Mouse (Mus musculus): ENCODE results near the gene Myo6. TPM values are rescaled to one million over a fixed set of nuclear protein-coding genes. Genes with fewer than 3 reads are reported as not detected.

The Myo6 gene
- polyA plus RNA-seq, 1 experiment = 15.5 TPM

- Histone ChIP-seq H3K27ac (ENCODE audit: insufficient read depth, low read length) (no peak overlapping the region), H3K4me3 (ENCODE audit: insufficient read depth, low read length) (no peak overlapping the region), H3K4me1 (ENCODE audit: control insufficient read depth, insufficient read depth, low read length) (no peaks in the 10 kb centered on the region)
- TF ChIP-seq POLR2A (IDR thresholded peaks at IDR 0.05; ENCODE audit: low read depth, low read length) (no peak), CTCF (IDR thresholded peaks at IDR 0.05; ENCODE audit: borderline replicate concordance, insufficient read depth, low read length) (no peak)
Measured at GRCm38 (mm10) chr9:80197233-80197632, 32.4 kb downstream of the Myo6 start.

DNA sequence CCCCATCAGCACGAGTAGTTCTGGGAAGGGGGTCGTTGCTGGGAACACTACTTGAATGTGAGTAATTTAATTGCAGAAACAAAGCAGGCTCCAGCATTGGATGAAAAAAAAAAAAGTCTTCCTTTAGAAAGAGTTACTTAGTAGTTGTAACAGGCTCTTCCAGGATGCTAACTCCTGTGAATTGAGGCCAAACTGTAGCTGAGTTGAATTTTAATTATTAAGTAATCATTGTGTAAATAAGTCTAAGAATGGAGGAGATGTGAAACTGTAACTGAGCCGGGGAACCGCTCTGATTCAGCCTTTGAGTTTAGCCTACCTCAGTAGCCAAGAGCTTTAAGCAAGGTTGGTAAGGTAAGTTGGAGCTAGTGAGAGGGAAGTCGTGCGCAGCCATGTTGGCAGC, 36.0 kb downstream of the Myo6 start:
- H3K27ac ChIP-seq (ENCODE audit: insufficient read depth, low read length) = no peak overlapping the region
- H3K4me1 ChIP-seq (ENCODE audit: control insufficient read depth, insufficient read depth, low read length) = no peaks in the 10 kb centered on the region
- TF ChIP-seq POLR2A (IDR thresholded peaks at IDR 0.05; ENCODE audit: low read depth, low read length) = no peak
- TF ChIP-seq CTCF (IDR thresholded peaks at IDR 0.05; ENCODE audit: borderline replicate concordance, insufficient read depth, low read length) = no peak
- H3K4me3 ChIP-seq (ENCODE audit: insufficient read depth, low read length) = no peak overlapping the region

DNA sequence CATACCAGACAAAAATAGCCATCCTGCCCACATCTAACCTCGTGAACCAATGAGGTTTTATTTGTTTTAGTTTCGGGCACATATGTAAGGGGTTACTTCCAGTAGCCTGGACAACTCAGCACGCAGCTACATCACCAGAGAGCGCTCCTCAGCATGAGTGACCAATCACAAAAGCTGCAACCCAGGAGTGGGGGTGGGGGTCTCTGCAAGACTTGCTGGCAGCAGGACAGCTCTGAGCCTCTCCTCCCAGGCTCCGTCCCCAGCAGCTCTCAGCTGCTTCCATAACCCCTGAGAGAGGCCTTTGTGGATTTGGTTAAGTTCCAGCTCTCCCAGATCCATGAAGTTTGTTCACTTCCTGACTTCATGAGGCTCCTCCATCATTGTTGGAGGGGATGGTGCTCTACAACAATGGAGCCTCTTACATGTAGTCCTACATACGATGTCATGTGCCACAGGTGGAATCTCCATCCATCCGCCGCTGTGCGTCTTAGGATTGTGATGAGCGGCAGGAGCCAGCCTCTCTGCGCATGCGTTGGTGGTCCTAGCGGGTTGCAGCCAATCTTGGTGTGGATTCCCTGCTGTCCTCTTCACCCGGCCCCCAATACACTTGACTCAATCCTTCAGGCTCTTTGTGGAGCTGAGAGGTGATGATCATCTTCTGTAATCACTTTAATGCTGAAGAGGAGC, 37.7 kb downstream of the Myo6 start:
- H3K4me1 ChIP-seq (ENCODE audit: control insufficient read depth, insufficient read depth, low read length) = no peaks in the 10 kb centered on the region
- H3K27ac ChIP-seq (ENCODE audit: insufficient read depth, low read length) = no peak overlapping the region
- no peak for TF ChIP-seq CTCF (IDR thresholded peaks at IDR 0.05; ENCODE audit: borderline replicate concordance, insufficient read depth, low read length)
- no peak for TF ChIP-seq POLR2A (IDR thresholded peaks at IDR 0.05; ENCODE audit: low read depth, low read length)
- H3K4me3 ChIP-seq (ENCODE audit: insufficient read depth, low read length) = no peak overlapping the region

DNA sequence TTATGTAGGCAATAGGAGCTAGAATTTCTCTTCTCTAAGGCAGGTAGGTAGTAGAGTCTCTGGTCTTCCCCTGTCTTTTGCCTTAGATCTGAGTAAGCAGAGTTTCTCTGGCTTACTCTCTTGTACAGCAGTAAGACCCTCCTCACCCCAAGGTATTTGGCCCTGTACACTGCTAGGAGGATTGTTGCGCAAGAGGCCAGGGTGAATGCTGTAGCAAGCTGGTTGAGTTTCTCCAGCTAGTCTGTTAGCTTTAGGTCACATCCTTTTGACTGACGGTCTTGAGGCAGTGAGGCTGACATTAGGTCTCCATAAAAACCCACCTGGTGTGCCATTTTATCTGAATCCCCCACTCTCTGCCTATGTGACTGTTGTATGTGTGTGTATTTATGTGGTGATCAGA, 43.9 kb downstream of the Myo6 start:
- Histone ChIP-seq H3K27ac (ENCODE audit: insufficient read depth, low read length) (no peak overlapping the region), H3K4me3 (ENCODE audit: insufficient read depth, low read length) (no peak overlapping the region), H3K4me1 (ENCODE audit: control insufficient read depth, insufficient read depth, low read length) (no peaks in the 10 kb centered on the region)
- TF ChIP-seq CTCF (IDR thresholded peaks at IDR 0.05; ENCODE audit: borderline replicate concordance, insufficient read depth, low read length) = no peak
- no peak for TF ChIP-seq POLR2A (IDR thresholded peaks at IDR 0.05; ENCODE audit: low read depth, low read length)

GRCm38 (mm10) chr9:80209459-80209858, 44.6 kb downstream of the Myo6 start:
- TF ChIP-seq POLR2A (IDR thresholded peaks at IDR 0.05; ENCODE audit: low read depth, low read length) (no peak), CTCF (IDR thresholded peaks at IDR 0.05; ENCODE audit: borderline replicate concordance, insufficient read depth, low read length) (no peak)
- Histone ChIP-seq H3K4me1 (ENCODE audit: control insufficient read depth, insufficient read depth, low read length) (no peaks in the 10 kb centered on the region), H3K4me3 (ENCODE audit: insufficient read depth, low read length) (no peak overlapping the region), H3K27ac (ENCODE audit: insufficient read depth, low read length) (no peak overlapping the region)

- TF ChIP-seq POLR2A (IDR thresholded peaks at IDR 0.05; ENCODE audit: low read depth, low read length) = no peak
- TF ChIP-seq CTCF (IDR thresholded peaks at IDR 0.05; ENCODE audit: borderline replicate concordance, insufficient read depth, low read length) = no peak
- Histone ChIP-seq H3K4me1 (ENCODE audit: control insufficient read depth, insufficient read depth, low read length) (no peaks in the 10 kb centered on the region), H3K27ac (ENCODE audit: insufficient read depth, low read length) (no peak overlapping the region), H3K4me3 (ENCODE audit: insufficient read depth, low read length) (no peak overlapping the region)
Measured at GRCm38 (mm10) chr9:80210096-80210495, 45.3 kb downstream of the Myo6 start.

DNA sequence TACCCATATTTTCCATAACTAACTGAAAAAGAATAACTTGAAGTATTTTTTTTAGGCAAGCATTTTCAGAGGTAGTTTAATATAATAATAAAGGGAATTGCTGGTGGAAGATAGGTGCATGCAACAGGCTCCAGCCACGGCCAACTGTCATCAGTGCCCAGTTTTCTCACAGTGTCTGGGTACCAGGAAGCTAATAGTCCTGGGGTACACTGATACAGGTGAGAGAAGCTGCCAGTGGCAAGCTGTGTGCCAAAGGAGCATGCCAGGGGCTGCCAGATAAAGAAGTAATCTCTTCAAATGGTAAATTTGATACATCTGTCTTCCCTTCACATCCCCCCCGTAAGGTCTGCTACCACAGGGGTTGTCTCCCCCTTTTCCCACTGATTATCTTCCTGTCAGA, 48.6 kb downstream of the Myo6 start:
- Histone ChIP-seq H3K4me1 (ENCODE audit: control insufficient read depth, insufficient read depth, low read length) (no peaks in the 10 kb centered on the region), H3K4me3 (ENCODE audit: insufficient read depth, low read length) (no peak overlapping the region), H3K27ac (ENCODE audit: insufficient read depth, low read length) (no peak overlapping the region)
- no peak for TF ChIP-seq POLR2A (IDR thresholded peaks at IDR 0.05; ENCODE audit: low read depth, low read length)
- no peak for TF ChIP-seq CTCF (IDR thresholded peaks at IDR 0.05; ENCODE audit: borderline replicate concordance, insufficient read depth, low read length)

- TF ChIP-seq CTCF (IDR thresholded peaks at IDR 0.05; ENCODE audit: borderline replicate concordance, insufficient read depth, low read length) (no peak), POLR2A (IDR thresholded peaks at IDR 0.05; ENCODE audit: low read depth, low read length) (no peak)
- Histone ChIP-seq H3K27ac (ENCODE audit: insufficient read depth, low read length) (no peak overlapping the region), H3K4me3 (ENCODE audit: insufficient read depth, low read length) (no peak overlapping the region), H3K4me1 (ENCODE audit: control insufficient read depth, insufficient read depth, low read length) (no peaks in the 10 kb centered on the region)
Measured at GRCm38 (mm10) chr9:80215502-80215901, 50.7 kb downstream of the Myo6 start.

DNA sequence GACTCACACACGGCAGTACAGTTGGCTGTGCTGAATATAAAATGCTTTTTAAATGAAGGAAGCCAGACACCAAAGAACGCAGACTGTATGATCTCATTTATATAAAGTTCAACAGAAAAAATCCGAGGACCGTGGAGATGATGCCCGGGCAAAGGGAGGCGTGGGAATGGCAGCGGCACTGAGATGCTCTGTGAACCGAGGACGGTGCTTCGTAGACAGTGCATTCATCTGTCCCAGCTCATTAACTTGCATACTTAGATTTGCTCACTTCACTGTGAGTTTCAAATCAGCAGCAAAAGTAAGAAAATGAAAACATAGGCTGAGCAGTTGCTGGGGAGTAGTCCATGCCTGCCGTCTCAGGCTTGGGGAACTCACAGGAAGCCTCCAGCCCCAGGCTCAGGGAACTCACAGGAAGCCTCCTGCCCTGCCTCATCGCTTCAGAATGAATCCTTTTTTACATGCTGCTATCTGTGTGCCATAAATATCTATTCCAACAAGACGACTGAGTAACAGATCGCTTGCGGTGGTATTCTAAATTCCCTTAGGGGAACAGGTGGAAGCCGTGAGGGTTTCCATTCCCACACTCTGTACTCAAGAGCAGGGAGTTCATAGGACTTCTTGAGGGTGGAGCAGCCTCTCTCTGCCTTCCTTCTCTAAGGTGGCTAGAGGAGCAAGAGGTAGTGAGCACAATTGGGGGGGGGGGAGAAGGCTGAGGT, 52.1 kb downstream of the Myo6 start:
- H3K4me1 ChIP-seq (ENCODE audit: control insufficient read depth, insufficient read depth, low read length) = no peaks in the 10 kb centered on the region
- no peak overlapping the region for H3K4me3 ChIP-seq (ENCODE audit: insufficient read depth, low read length)
- H3K27ac ChIP-seq (ENCODE audit: insufficient read depth, low read length) = no peak overlapping the region
- TF ChIP-seq CTCF (IDR thresholded peaks at IDR 0.05; ENCODE audit: borderline replicate concordance, insufficient read depth, low read length) = no peak
- no peak for TF ChIP-seq POLR2A (IDR thresholded peaks at IDR 0.05; ENCODE audit: low read depth, low read length)

DNA sequence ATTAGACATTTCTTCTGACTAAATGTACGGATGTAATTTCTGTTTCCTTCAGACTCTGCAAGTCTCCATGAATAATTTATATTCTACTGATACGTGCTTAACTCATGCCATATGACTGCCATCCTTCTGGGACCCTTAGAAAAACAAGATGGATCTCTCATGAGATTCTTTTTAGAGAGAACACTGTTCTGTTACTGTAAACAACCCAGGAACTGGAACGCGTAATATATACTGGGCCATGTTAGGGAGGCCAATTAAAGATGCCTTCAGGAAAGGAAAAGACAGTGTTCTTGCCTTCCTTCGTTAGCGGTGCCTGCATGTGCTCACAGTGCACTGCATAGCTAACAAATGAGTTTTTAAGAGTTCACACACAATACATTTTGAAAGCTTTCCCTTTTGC, 53.9 kb downstream of the Myo6 start:
- Histone ChIP-seq H3K4me3 (ENCODE audit: insufficient read depth, low read length) (no peak overlapping the region), H3K27ac (ENCODE audit: insufficient read depth, low read length) (no peak overlapping the region)
- TF ChIP-seq POLR2A (IDR thresholded peaks at IDR 0.05; ENCODE audit: low read depth, low read length) = no peak
- TF ChIP-seq CTCF (IDR thresholded peaks at IDR 0.05; ENCODE audit: borderline replicate concordance, insufficient read depth, low read length) = no peak

More for the DNA sequence above, 53.9 kb downstream of the Myo6 start:
- H3K4me1 ChIP-seq (ENCODE audit: control insufficient read depth, insufficient read depth, low read length) = no peaks in the 10 kb centered on the region

Measured in embryonic fibroblast, embryonic 13.5 days (primary cell).